Mouse (Mus musculus) gastrocnemius, postnatal 14 days (tissue): Measurements from ENCODE around the gene Ank3. TPM values are rescaled to one million over a fixed set of nuclear protein-coding genes. Genes with fewer than 3 reads are reported as not detected.

ENCODE experiments used
- DNase-seq: peaks from one replicate; pipeline ENCODE4 v3.0.0; 2021; ENCODE audit warnings: mixed read lengths
- intact Hi-C: fragments of 180-260 bp; cut with DNase I; formaldehyde crosslinking; loops from one replicate; pipeline ENCODE4 v1.15.1; 2025; ENCODE audit warnings: low total_unique reads
- total RNA-seq, 2 experiments: library from RNA; stranded (reverse); gene quantifications; 2 replicates each; pipeline ENCODE4 v1.2.3; 2021

The Ank3 gene
- total RNA-seq, 2 experiments from 2014 or later = 78.4 to 112 TPM

DNA sequence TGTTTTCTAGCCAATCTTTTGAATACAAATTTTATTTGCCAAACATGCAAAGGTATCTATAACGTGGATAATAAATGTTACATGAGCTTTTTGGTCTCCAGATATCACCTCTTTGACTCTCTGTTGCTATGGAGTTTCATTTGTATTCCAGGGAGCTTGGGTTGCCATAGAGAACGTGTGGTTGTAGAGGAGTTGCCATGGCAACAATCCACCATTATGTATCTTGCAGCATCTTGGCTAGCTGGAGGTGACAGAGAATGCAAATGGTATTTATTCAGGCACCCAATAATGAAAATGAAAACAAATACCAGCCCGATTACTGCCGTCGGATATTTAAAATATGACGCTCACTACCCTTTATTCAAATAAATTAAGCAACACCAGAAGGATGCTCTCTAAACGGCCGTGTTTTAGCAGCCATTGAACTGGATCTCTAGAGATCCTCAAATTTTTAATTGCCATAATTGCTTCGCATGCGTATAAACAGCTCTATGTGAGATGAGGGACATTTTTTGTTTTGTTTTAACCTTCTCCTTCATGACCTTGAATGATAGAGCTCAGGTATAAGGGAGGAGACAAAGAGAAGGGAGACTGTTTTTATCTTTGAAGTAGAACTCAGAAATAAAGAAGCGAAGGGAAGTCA is 67.1 kb downstream of the Ank3 start:
- intact Hi-C loops = no loop called here
- DNase-seq = no peak

DNA sequence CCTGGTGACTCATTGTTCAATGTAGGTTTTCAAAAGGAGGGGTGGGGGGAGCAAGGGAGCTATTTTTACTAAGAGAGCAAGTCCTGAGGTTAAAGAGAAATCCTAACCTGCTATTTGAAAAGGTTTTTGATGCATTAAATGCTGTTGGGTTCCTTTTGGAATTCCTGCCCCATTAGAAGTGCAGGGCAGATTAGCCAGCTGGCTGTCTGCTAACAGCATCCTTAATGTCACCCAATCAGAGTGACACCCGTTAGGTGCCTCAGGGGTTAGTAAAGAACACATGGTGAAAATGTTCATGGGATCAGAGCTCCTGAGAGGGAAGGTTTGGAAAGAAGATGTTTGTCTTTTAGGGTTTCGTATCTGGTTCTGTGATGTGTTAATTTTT is 67.6 kb downstream of the Ank3 start:
- intact Hi-C loops = no loop called here
- no peak for DNase-seq

DNA sequence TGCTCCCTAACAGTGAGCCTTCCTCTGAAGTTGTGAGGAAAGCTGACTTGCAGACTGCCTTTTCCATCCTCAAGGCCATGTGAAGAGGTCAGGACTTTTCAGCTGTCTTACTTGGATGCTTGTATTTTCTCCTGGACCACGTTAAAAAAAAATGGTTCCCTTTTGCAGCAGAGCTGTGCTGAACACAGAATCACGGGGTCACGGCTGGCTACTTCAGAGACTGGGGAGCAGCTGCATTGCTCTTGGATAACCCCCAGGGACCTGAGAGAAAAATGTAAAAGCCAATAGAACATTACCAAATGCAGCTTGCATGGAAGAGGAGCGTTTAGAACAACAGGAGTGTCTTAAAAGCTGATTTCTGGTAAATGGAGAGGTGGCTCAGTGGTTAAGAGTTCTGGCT is 68.0 kb downstream of the Ank3 start:
- peak; percentile 38 for DNase-seq
- intact Hi-C loops = no loop called here

DNA sequence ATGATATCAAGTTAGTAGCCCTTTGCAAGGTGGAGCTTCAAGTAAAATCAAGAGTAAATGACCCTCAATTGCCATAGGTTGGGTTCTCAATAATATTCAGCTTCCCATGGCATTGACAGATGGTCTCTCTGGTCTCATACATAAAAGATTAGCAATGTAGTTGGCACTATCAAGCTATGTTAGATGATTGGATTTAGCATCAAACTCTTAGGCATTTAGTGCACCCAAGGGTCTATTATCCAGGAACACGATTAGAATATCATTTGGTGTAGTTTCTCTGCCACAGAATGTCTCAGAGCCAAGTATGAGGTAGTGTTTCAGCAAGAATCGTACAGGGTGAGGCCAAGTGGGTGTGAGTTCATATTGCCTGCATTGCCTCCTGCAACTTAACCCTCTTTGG is 68.6 kb downstream of the Ank3 start:
- DNase-seq = no peak
- intact Hi-C loops = no loop called here

DNA sequence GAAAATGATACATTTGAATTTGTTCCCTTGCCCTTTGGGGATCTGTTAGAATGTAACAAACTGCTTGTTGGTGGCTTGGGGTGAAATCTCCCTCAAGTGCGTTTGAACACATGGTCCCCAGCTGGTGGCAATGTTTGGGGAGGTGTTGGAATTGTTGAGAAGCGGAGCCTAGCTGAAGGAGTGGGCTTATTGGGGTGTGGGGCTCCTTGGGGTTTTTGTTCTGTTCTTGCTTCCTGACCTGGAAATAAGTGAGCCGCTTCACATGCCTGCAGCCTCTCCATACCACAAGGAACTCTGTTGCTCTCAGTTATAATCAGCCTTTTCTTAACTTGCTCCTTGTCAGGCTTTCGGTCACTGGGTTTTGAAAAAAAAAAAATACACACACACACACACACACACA is 73.3 kb downstream of the Ank3 start:
- intact Hi-C loops = no loop called here
- no peak for DNase-seq

- DNase-seq = no peak
- intact Hi-C loops = no loop called here
These were observed 78.3 kb downstream of the Ank3 start for GRCm38 (mm10) chr10:69476871-69477270.

GRCm38 (mm10) chr10:69477656-69478055 is 79.1 kb downstream of the Ank3 start:
- intact Hi-C loops = no loop called here

GRCm38 (mm10) chr10:69478831-69479230 is 80.3 kb downstream of the Ank3 start:
- no peak for DNase-seq
- intact Hi-C loops = no loop called here

More at GRCm38 (mm10) chr10:69477656-69478055, 79.1 kb downstream of the Ank3 start:
- DNase-seq = no peak

DNA sequence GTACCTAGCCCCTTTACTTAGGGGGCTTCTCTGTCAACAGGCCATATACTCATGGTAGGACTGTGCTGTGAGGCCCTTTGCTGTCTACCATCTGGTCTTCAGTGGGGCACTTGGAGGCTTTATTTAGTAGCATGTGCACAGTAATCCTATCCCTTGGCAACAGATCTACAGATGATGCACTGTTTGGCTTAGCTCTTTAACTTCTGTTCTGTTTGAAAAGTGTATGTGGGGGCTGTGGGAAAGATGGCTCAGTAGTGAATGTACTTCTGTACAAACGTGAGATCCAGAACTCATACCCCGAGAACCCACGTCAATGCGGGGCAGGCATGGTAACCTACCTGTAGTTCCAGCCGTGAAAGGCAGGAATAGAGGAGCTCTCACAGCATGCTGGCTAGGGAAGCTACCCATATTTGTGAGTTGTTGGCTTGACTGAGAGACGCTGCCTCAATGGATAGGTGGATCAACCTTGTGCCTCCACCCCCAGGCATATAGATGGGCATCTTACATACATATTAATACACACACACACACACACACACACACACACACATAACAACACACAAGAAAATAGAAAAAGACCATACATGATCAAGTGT is 86.7 kb downstream of the Ank3 start:
- intact Hi-C loops = no loop called here
- no peak for DNase-seq

- DNase-seq = no peak
- intact Hi-C loops = no loop called here
These were observed 91.6 kb downstream of the Ank3 start for GRCm38 (mm10) chr10:69490182-69490581.

GRCm38 (mm10) chr10:69491975-69492374 is 93.4 kb downstream of the Ank3 start:
- intact Hi-C loops = no loop called here
- DNase-seq = no peak

DNA sequence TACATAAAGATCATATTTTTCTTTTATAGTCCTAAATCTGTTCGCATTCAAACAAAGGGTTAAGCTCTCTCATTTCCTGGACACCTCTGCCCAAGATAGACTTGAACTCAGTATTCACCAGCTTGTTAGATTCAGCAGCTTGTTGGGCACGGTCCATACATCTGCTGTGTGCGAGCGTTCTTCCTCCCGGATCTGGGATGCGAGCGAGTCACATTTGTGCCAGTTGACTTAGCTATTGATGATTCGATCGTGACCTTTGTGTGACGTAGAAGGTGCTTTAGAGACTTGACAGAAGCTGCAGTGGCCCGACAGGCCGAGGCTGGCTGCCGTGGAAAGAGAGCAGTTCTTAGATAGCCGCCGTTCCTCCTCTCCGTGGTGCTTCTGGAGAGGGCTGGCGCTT is 98.8 kb downstream of the Ank3 start:
- intact Hi-C loops = no loop called here
- no peak for DNase-seq

GRCm38 (mm10) chr10:69500171-69500860 is 101.7 kb downstream of the Ank3 start:
- intact Hi-C loops = no loop called here
- DNase-seq = no peak

GRCm38 (mm10) chr10:69503791-69504190 is 105.2 kb downstream of the Ank3 start:
- intact Hi-C loops = no loop called here
- DNase-seq = no peak

DNA sequence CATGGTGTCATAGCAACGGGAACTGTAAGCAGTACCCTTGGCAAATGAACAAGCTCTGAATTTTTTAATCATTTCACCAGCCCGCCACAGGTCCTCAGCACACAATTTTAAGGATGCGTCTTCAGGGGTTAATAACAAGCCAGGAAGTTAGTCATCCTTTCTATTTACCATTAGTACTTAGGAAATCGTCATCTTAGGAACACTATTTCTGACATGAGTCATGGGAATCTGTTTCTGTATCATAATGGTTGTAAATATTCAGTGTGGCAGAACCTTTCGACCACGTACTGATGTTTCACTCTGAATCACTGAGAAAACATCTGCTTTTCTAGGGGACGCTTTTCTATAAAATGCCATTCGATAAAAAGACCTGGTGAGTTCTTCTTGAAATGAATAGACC is 109.1 kb downstream of the Ank3 start:
- DNase-seq = no peak
- intact Hi-C loops = no loop called here

DNA sequence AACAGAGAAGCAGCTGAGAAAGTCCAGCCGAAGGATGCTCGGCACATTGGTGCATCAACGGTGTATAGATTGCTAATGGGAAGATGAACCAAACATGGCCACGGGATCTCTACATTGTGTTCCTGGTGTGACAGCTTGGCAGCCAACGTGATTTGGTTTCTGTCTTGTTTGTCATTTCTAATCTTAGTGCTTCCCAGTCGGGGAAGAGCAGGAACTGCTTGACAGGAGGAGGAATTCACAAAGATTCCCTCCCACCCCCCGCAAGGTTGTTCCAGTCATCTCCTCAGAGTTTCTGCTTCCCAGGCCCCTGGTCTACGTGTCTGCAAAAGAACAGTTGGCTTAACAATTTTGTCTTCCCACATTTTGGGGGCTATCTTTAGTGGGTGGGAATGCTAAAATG is 111.8 kb downstream of the Ank3 start:
- intact Hi-C loops = no loop called here

GRCm38 (mm10) chr10:69511234-69511633 is 112.7 kb downstream of the Ank3 start:
- peak; percentile 19 for DNase-seq
- intact Hi-C loops = no loop called here

More for the DNA sequence above, 111.8 kb downstream of the Ank3 start:
- no peak for DNase-seq

- intact Hi-C loops = no loop called here
These were observed 123.4 kb downstream of the Ank3 start for GRCm38 (mm10) chr10:69521977-69522376.

GRCm38 (mm10) chr10:69523202-69523601 is 124.6 kb downstream of the Ank3 start:
- intact Hi-C loops = no loop called here

More at GRCm38 (mm10) chr10:69521977-69522376, 123.4 kb downstream of the Ank3 start:
- DNase-seq = no peak

GRCm38 (mm10) chr10:69527318-69527717 is 128.7 kb downstream of the Ank3 start:
- DNase-seq = no peak
- intact Hi-C loops = no loop called here

More at GRCm38 (mm10) chr10:69523202-69523601, 124.6 kb downstream of the Ank3 start:
- DNase-seq = no peak

DNA sequence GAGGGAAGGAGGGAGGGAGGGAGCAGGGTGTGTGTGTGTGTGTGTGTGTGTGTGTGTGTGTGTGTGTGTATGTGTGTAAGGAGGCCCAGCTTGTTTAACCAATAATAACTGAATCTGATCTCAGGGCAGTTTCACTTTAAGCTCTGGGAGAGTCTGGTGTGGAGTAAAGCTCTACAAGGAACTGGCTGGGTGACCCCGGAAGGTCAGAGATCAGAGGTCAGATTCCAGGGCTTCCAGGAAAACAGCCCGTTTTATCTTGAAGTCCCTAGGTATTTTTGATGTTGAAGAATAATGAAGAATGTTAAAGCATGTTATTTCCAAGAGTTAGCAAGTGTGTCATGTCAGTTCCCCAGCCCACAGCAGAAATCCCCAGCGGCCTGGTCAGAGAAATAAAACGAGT is 130.2 kb downstream of the Ank3 start:
- intact Hi-C loops = no loop called here

More for the DNA sequence above, 130.2 kb downstream of the Ank3 start:
- no peak for DNase-seq
